Mouse (Mus musculus) C2C12 (cell line): ENCODE data around the gene Camta1.

Experiments used
- CTCF ChIP-seq: IDR thresholded peaks from one replicate; pipeline ENCODE4 v1.5.1; 2011; ENCODE audit not compliant: control insufficient read depth, insufficient read depth, insufficient read length
- FOSL1 ChIP-seq: IDR thresholded peaks from one replicate; pipeline ENCODE4 v1.8.0; 2011; ENCODE audit warnings: mild to moderate bottlenecking, low read length; ENCODE audit not compliant: poor library complexity, insufficient read depth, severe bottlenecking
- MAX ChIP-seq: IDR thresholded peaks from one replicate; pipeline ENCODE4 v1.6.1; 2011; ENCODE audit warnings: mild to moderate bottlenecking, control low read depth
- MYOD1 ChIP-seq: IDR thresholded peaks from one replicate; pipeline ENCODE4 v1.6.1; 2011; ENCODE audit warnings: low read depth; ENCODE audit not compliant: control insufficient read depth, insufficient read length

DNA sequence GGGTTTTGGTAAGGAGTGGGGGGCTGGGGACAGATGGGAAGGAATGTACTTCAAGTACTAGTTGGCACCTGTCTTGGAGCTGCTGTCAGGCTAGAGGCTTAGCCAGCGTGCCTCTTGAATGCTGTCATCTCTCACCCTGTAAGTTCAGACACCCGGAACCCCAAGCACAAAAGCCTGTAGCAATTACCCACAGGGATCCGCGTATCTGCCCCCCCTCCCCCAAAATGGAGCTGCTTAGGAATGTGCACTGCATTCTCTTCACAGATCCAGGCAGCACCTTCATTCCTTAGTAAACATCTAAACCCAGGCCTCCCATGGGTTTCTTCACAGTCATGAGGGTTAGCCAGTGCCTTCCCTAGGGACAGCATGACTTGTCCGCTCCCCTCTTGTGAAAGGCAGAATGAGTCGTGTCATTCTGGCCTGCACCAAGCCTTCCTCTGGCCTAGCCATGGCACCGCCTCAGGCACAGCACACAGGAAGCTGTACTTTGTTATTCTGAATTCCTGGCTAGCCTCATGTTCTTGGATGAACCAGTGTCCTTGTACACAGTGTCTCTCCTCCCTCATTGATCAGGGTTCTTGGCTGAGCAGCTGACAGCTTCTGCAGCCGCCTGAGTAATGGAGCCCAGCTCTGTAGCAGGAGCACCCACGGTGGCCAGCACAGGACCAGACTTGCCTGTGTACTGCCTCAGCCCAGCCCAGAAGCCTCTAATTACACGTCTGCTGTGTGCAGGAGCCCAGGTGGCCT, 990.1 kb downstream of the Camta1 start:
- TF ChIP-seq CTCF, result no peak
- peak; percentile 11 for TF ChIP-seq MAX
- TF ChIP-seq FOSL1, result no peak
- TF ChIP-seq MYOD1, result peak; percentile 46
